Mouse (Mus musculus) cerebellum, adult 2 months (tissue): ENCODE results near the gene Ackr4. TPM values are rescaled to one million over a fixed set of nuclear protein-coding genes. Genes with fewer than 3 reads are reported as not detected.

ENCODE experiments used
- DNase-seq, 2 experiments: peaks; one replicate each; pipeline ENCODE4 v3.0.0; 2021
- H3K27ac ChIP-seq: fragments of 200-500 bp; 2 replicates; pipeline ENCODE4 v1.5.1; 2012; ENCODE audit warnings: low read length, control low read depth, inconsistent platforms; ENCODE audit not compliant: insufficient read depth
- H3K27me3 ChIP-seq: fragments of 200-500 bp; 2 replicates; pipeline ENCODE4 v1.6.1; 2012; ENCODE audit warnings: inconsistent platforms, mild to moderate bottlenecking, low read length, moderate library complexity; ENCODE audit not compliant: control insufficient read depth, insufficient read depth
- H3K4me1 ChIP-seq: fragments of 200-500 bp; 2 replicates; pipeline ENCODE4 v1.6.1; 2011; ENCODE audit warnings: low read length; ENCODE audit not compliant: control insufficient read depth, insufficient read depth
- H3K4me3 ChIP-seq: fragments of 200-500 bp; replicated peaks from 2 replicates; pipeline ENCODE3; 2011; ENCODE audit warnings: mild to moderate bottlenecking, low read depth, low read length, control low read depth; ENCODE audit not compliant: insufficient read depth
- CTCF ChIP-seq: fragments of 200-500 bp; IDR thresholded peaks from 2 replicates; pipeline ENCODE4 v1.5.1; 2011; ENCODE audit warnings: low read depth, mild to moderate bottlenecking, control low read depth, low read length, moderate library complexity, borderline replicate concordance; ENCODE audit not compliant: insufficient read depth
- POLR2A ChIP-seq: fragments of 200-500 bp; IDR thresholded peaks from 2 replicates; pipeline ENCODE4 v1.6.1; 2011; ENCODE audit warnings: low read length, control low read depth, borderline replicate concordance; ENCODE audit not compliant: insufficient read depth
- WGBS: fragments of 180-500 bp; shearing (Covaris S2); methylation state at CpG from one replicate; pipeline ENCODE4 v1.1.7; 2018; 5-methylcytosine and 5-hydroxymethylcytosine counted together
- polyA plus RNA-seq: library from polyadenylated mRNA; depleted of rRNA; stranded (reverse); fragments of >200 nt; gene quantifications from 2 replicates; pipeline ENCODE4 v1.2.3, GENCODE M21; 2012

Gene Ackr4
- polyA plus RNA-seq, 1 experiment = 2.8 TPM

- 40% methylated on average over 6 of the region's 6 CpGs for WGBS
- H3K27ac ChIP-seq = no peak overlapping the region
- TF ChIP-seq POLR2A (no peak), CTCF (no peak)
- H3K4me1 ChIP-seq = no peaks in the 10 kb centered on the region
- H3K27me3 ChIP-seq = no peaks in the 10 kb centered on the region
- peak in 1 of 2 experiments; percentile 12 for DNase-seq
- no peak overlapping the region for H3K4me3 ChIP-seq
These were observed 24.4 kb downstream of the Ackr4 start for GRCm38 (mm10) chr9:104102301-104102700.

GRCm38 (mm10) chr9:104101458-104101857, 25.3 kb downstream of the Ackr4 start:
- no peaks in the 10 kb centered on the region for H3K27me3 ChIP-seq
- H3K4me1 ChIP-seq = no peaks in the 10 kb centered on the region
- H3K4me3 ChIP-seq = no peak overlapping the region
- H3K27ac ChIP-seq = no peak overlapping the region
- WGBS = 46% methylated on average over 3 of the region's 3 CpGs
- TF ChIP-seq CTCF (no peak), POLR2A (no peak)
- no peak for DNase-seq

GRCm38 (mm10) chr9:104100822-104101221, 25.9 kb downstream of the Ackr4 start:
- H3K4me1 ChIP-seq = no peaks in the 10 kb centered on the region
- no peak overlapping the region for H3K4me3 ChIP-seq
- no peak overlapping the region for H3K27ac ChIP-seq
- no peaks in the 10 kb centered on the region for H3K27me3 ChIP-seq
- TF ChIP-seq POLR2A = no peak
- no peak for TF ChIP-seq CTCF
- no peak for DNase-seq
- 43% methylated on average over 7 of the region's 7 CpGs for WGBS

- Histone ChIP-seq H3K4me3 (no peak overlapping the region), H3K27ac (no peak overlapping the region), H3K27me3 (no peaks in the 10 kb centered on the region), H3K4me1 (no peaks in the 10 kb centered on the region)
- WGBS = 95% methylated on average over 11 of the region's 11 CpGs
- no peak for TF ChIP-seq CTCF
- no peak for TF ChIP-seq POLR2A
- no peak for DNase-seq
These were observed 27.7 kb downstream of the Ackr4 start for GRCm38 (mm10) chr9:104099060-104099459.

- TF ChIP-seq CTCF = no peak
- no peak for TF ChIP-seq POLR2A
- no peaks in the 10 kb centered on the region for H3K27me3 ChIP-seq
- H3K4me3 ChIP-seq = no peak overlapping the region
- 66% methylated on average over 5 of the region's 5 CpGs for WGBS
- H3K4me1 ChIP-seq = no peaks in the 10 kb centered on the region
- H3K27ac ChIP-seq = no peak overlapping the region
- no peak for DNase-seq
These were observed 28.5 kb downstream of the Ackr4 start for GRCm38 (mm10) chr9:104098256-104098655.

GRCm38 (mm10) chr9:104092945-104093344, 33.8 kb downstream of the Ackr4 start:
- Histone ChIP-seq H3K4me3 (no peak overlapping the region), H3K4me1 (no peaks in the 10 kb centered on the region), H3K27ac (no peak overlapping the region), H3K27me3 (no peaks in the 10 kb centered on the region)
- 90% methylated on average over 5 of the region's 5 CpGs for WGBS
- TF ChIP-seq CTCF (no peak), POLR2A (no peak)
- no peak for DNase-seq

- WGBS = 29% methylated on average over 8 of the region's 8 CpGs
- H3K27ac ChIP-seq = no peak overlapping the region
- H3K27me3 ChIP-seq = no peaks in the 10 kb centered on the region
- no peak overlapping the region for H3K4me3 ChIP-seq
- TF ChIP-seq POLR2A (no peak), CTCF (no peak)
- no peak for DNase-seq
- H3K4me1 ChIP-seq = no peaks in the 10 kb centered on the region
These were observed 38.2 kb downstream of the Ackr4 start for GRCm38 (mm10) chr9:104088555-104088954.

GRCm38 (mm10) chr9:104085730-104086429, 40.9 kb downstream of the Ackr4 start:
- 71% methylated on average over 4 of the region's 4 CpGs for WGBS
- DNase-seq = no peak
- no peak overlapping the region for H3K27ac ChIP-seq
- TF ChIP-seq CTCF = no peak
- no peak for TF ChIP-seq POLR2A
- no peaks in the 10 kb centered on the region for H3K4me1 ChIP-seq
- no peaks in the 10 kb centered on the region for H3K27me3 ChIP-seq
- H3K4me3 ChIP-seq = no peak overlapping the region
